Mouse (Mus musculus) hindbrain, embryonic 11.5 days (tissue): ENCODE results near the gene Frs2. TPM values are rescaled to one million over a fixed set of nuclear protein-coding genes. Genes with fewer than 3 reads are reported as not detected.
A peak's percentile ranks its signal among the peaks of the same experiment; 100 is the strongest.

ENCODE experiments used
- ATAC-seq: fragments of 200-750 bp; cut with Nextera tagmentation; 2 replicates; pipeline ENCODE4 v1.8.0; 2017; ENCODE audit warnings: mild to moderate bottlenecking, moderate TSS enrichment, moderate library complexity; ENCODE audit not compliant: low FRiP score
- DNase-seq: peaks from one replicate; pipeline ENCODE4 v3.0.0-alpha.2; 2015; ENCODE audit warnings: low spot score
- H3K27ac ChIP-seq: fragments of 300-500 bp; sonication (generic); 2 replicates; pipeline ENCODE4 v1.5.1; 2014; ENCODE audit warnings: mild to moderate bottlenecking, low read depth, low read length
- H3K27me3 ChIP-seq: fragments of 300-500 bp; sonication (generic); 2 replicates; pipeline ENCODE4 v1.6.1; 2014; ENCODE audit warnings: mild to moderate bottlenecking, low read length, moderate library complexity, mixed read lengths; ENCODE audit not compliant: control insufficient read depth, insufficient read depth
- H3K36me3 ChIP-seq: fragments of 300-500 bp; sonication (generic); 2 replicates; pipeline ENCODE4 v1.6.1; 2014; ENCODE audit warnings: mild to moderate bottlenecking, low read length, moderate library complexity, mixed read lengths; ENCODE audit not compliant: control insufficient read depth, insufficient read depth
- H3K4me1 ChIP-seq: fragments of 300-500 bp; sonication (generic); replicated peaks from 2 replicates; pipeline ENCODE4 v1.6.1; 2014; ENCODE audit warnings: low read length, mixed read lengths; ENCODE audit not compliant: control insufficient read depth, insufficient read depth
- H3K4me2 ChIP-seq: fragments of 300-500 bp; sonication (generic); replicated peaks from 2 replicates; pipeline ENCODE4 v1.6.1; 2014; ENCODE audit warnings: mild to moderate bottlenecking, low read depth, low read length
- H3K4me3 ChIP-seq: fragments of 300-500 bp; sonication (generic); 2 replicates; pipeline ENCODE4 v1.5.1; 2014; ENCODE audit warnings: low read depth, low read length
- H3K9ac ChIP-seq: fragments of 300-500 bp; sonication (generic); 2 replicates; pipeline ENCODE4 v1.6.1; 2014; ENCODE audit warnings: low read depth, low read length
- H3K9me3 ChIP-seq: fragments of 300-500 bp; sonication (generic); 2 replicates; pipeline ENCODE4 v1.6.1; 2016; ENCODE audit warnings: low read length; ENCODE audit not compliant: control insufficient read depth
- WGBS: fragments of 180-500 bp; shearing (Covaris S2); extraction: QIAGEN DNeasy Blood & Tissue Kit; methylation state at CpG from one replicate; pipeline ENCODE4 v1.1.7; 2014; 5-methylcytosine and 5-hydroxymethylcytosine counted together
- polyA plus RNA-seq: library from polyadenylated mRNA; unstranded; fragments of >200 nt; fragmentation: Nextera tagmentation; extraction: Ambion mirVana; gene quantifications from 2 replicates; pipeline ENCODE4 v1.2.1, GENCODE M21; 2014

The Frs2 gene
- polyA plus RNA-seq, 1 experiment from 2014 or later: 31.1 TPM

GRCm38 (mm10) chr10:117105015-117105414 is 43.3 kb downstream of the Frs2 start:
- no peaks in the 10 kb centered on the region for H3K36me3 ChIP-seq
- no peaks in the 10 kb centered on the region for H3K27me3 ChIP-seq
- 65% methylated on average over 4 of the region's 4 CpGs for WGBS
- H3K4me2 ChIP-seq: no peak overlapping the region
- H3K4me1 ChIP-seq: no peaks in the 10 kb centered on the region; the same call in 1 of the 2 replicates
- ATAC-seq: no peak
- H3K4me3 ChIP-seq: no peak overlapping the region
- H3K9me3 ChIP-seq: no peaks in the 10 kb centered on the region
- H3K9ac ChIP-seq: no peak overlapping the region
- no peak for DNase-seq
- no peak overlapping the region for H3K27ac ChIP-seq

GRCm38 (mm10) chr10:117103854-117104598 is 44.3 kb downstream of the Frs2 start:
- H3K4me1 ChIP-seq: no peaks in the 10 kb centered on the region; the same call in 1 of the 2 replicates
- DNase-seq: no peak
- no peak overlapping the region for H3K9ac ChIP-seq
- H3K27ac ChIP-seq: no peak overlapping the region
- H3K36me3 ChIP-seq: no peaks in the 10 kb centered on the region
- no peak overlapping the region for H3K4me2 ChIP-seq
- no peak for ATAC-seq
- no peaks in the 10 kb centered on the region for H3K9me3 ChIP-seq
- H3K27me3 ChIP-seq: no peaks in the 10 kb centered on the region
- no peak overlapping the region for H3K4me3 ChIP-seq

GRCm38 (mm10) chr10:117100175-117100574 is 48.2 kb downstream of the Frs2 start:
- 73% methylated on average over 5 of the region's 5 CpGs for WGBS
- ATAC-seq: no peak
- Histone ChIP-seq H3K27ac (no peak overlapping the region), H3K9ac (no peak overlapping the region), H3K9me3 (no peaks in the 10 kb centered on the region), H3K4me1 (no peaks in the 10 kb centered on the region), H3K4me2 (no peak overlapping the region), H3K4me3 (no peak overlapping the region), H3K36me3 (no peaks in the 10 kb centered on the region), H3K27me3 (no peaks in the 10 kb centered on the region)
- DNase-seq: no peak

GRCm38 (mm10) chr10:117097116-117097698 is 51.1 kb downstream of the Frs2 start:
- WGBS: 70% methylated on average over 2 of the region's 2 CpGs
- no peak overlapping the region for H3K9ac ChIP-seq
- H3K4me2 ChIP-seq: no peak overlapping the region
- peaks cover 2% of the 10 kb centered on the region; the same call in 1 of the 2 replicates for H3K4me1 ChIP-seq
- no peak overlapping the region for H3K4me3 ChIP-seq
- no peaks in the 10 kb centered on the region for H3K36me3 ChIP-seq
- no peak for DNase-seq
- H3K27ac ChIP-seq: no peak overlapping the region
- no peak for ATAC-seq
- H3K9me3 ChIP-seq: no peaks in the 10 kb centered on the region
- H3K27me3 ChIP-seq: no peaks in the 10 kb centered on the region

- H3K4me2 ChIP-seq: no peak overlapping the region
- no peak overlapping the region for H3K4me3 ChIP-seq
- no peak overlapping the region; the same call in 1 of the 2 replicates for H3K27ac ChIP-seq
- H3K4me1 ChIP-seq: peaks cover 2% of the 10 kb centered on the region; the same call in 1 of the 2 replicates
- DNase-seq (no peak), ATAC-seq (no peak)
- no peak overlapping the region for H3K9ac ChIP-seq
- H3K36me3 ChIP-seq: no peaks in the 10 kb centered on the region
- H3K9me3 ChIP-seq: no peaks in the 10 kb centered on the region
- no peaks in the 10 kb centered on the region for H3K27me3 ChIP-seq
- WGBS: 86% methylated on average over 6 of the region's 6 CpGs
These were observed 52.2 kb downstream of the Frs2 start for GRCm38 (mm10) chr10:117096096-117096495.

- H3K36me3 ChIP-seq: no peaks in the 10 kb centered on the region
- peak; percentile 64 for DNase-seq
- no peak overlapping the region for H3K4me3 ChIP-seq
- peaks cover 2% of the 10 kb centered on the region; the same call in 1 of the 2 replicates for H3K4me1 ChIP-seq
- H3K27ac ChIP-seq: peak overlapping the region; percentile 86
- peak overlapping the region; percentile 2; the same call in 1 of the 2 replicates for H3K9ac ChIP-seq
- 27% methylated on average over 15 of the region's 15 CpGs for WGBS
- H3K4me2 ChIP-seq: no peak overlapping the region
- peak; percentile 95 for ATAC-seq
- H3K9me3 ChIP-seq: no peaks in the 10 kb centered on the region
- H3K27me3 ChIP-seq: no peaks in the 10 kb centered on the region
These were observed 53.6 kb downstream of the Frs2 start for GRCm38 (mm10) chr10:117094504-117095329.

- Histone ChIP-seq H3K36me3 (no peaks in the 10 kb centered on the region), H3K4me2 (no peak overlapping the region), H3K9me3 (no peaks in the 10 kb centered on the region), H3K27me3 (no peaks in the 10 kb centered on the region), H3K27ac (no peak overlapping the region), H3K9ac (no peak overlapping the region), H3K4me1 (no peaks in the 10 kb centered on the region; the same call in 1 of the 2 replicates), H3K4me3 (no peak overlapping the region)
- no peak for DNase-seq
- WGBS: 83% methylated on average over 4 of the region's 4 CpGs
- ATAC-seq: no peak
These were observed 58.7 kb downstream of the Frs2 start for GRCm38 (mm10) chr10:117089628-117090027.

- no peak for ATAC-seq
- H3K4me1 ChIP-seq: no peaks in the 10 kb centered on the region
These were observed 66.4 kb downstream of the Frs2 start for GRCm38 (mm10) chr10:117081914-117082359.

More at GRCm38 (mm10) chr10:117081914-117082359, 66.4 kb downstream of the Frs2 start:
- Histone ChIP-seq H3K4me2 (no peak overlapping the region), H3K36me3 (no peaks in the 10 kb centered on the region), H3K4me3 (no peak overlapping the region), H3K9ac (no peak overlapping the region), H3K9me3 (no peaks in the 10 kb centered on the region), H3K27me3 (no peaks in the 10 kb centered on the region), H3K27ac (no peak overlapping the region)
- WGBS: 73% methylated on average over 2 of the region's 2 CpGs
- no peak for DNase-seq
